Mouse (Mus musculus) heart, postnatal 0 days (tissue): ENCODE results near the gene Prr14l. TPM values are rescaled to one million over a fixed set of nuclear protein-coding genes. Genes with fewer than 3 reads are reported as not detected.
"Not testable (repeated sequence)": the region's sequence is repeated elsewhere in the genome, so short reads cannot be mapped to it uniquely, and the experiment has no call there.

Source experiments
- ATAC-seq: fragments of 200-750 bp; cut with Nextera tagmentation; 2 replicates; pipeline ENCODE4 v1.8.0; 2017; ENCODE audit warnings: low read depth, moderate number of reproducible peaks, moderate library complexity; ENCODE audit not compliant: insufficient read depth
- DNase-seq: peaks from one replicate; pipeline ENCODE4 v3.0.0-alpha.2; 2016; ENCODE audit warnings: low spot score
- H3K27ac ChIP-seq: fragments of 300-500 bp; sonication (generic); 2 replicates; pipeline ENCODE4 v1.5.1; 2014; ENCODE audit warnings: low read depth, mild to moderate bottlenecking
- H3K27me3 ChIP-seq: fragments of 300-500 bp; sonication (generic); 2 replicates; pipeline ENCODE4 v1.6.1; 2014; ENCODE audit warnings: low read length, mixed read lengths; ENCODE audit not compliant: control insufficient read depth, insufficient read depth
- H3K36me3 ChIP-seq: fragments of 300-500 bp; sonication (generic); replicated peaks from 2 replicates; pipeline ENCODE4 v1.6.1; 2014; ENCODE audit warnings: low read length, mixed read lengths; ENCODE audit not compliant: control insufficient read depth, insufficient read depth
- H3K4me1 ChIP-seq: fragments of 300-500 bp; sonication (generic); 2 replicates; pipeline ENCODE4 v1.6.1; 2014; ENCODE audit warnings: antibody characterized with exemption; ENCODE audit not compliant: control insufficient read depth, insufficient read depth
- H3K4me2 ChIP-seq: fragments of 300-500 bp; sonication (generic); 2 replicates; pipeline ENCODE4 v1.6.1; 2014; ENCODE audit warnings: low read depth, mild to moderate bottlenecking, low read length, moderate library complexity
- H3K4me3 ChIP-seq: fragments of 300-500 bp; sonication (generic); 2 replicates; pipeline ENCODE4 v1.5.1; 2014; ENCODE audit warnings: low read depth, low read length
- H3K9ac ChIP-seq: fragments of 300-500 bp; sonication (generic); replicated peaks from 2 replicates; pipeline ENCODE4 v1.6.1; 2014; ENCODE audit warnings: low read depth, low read length, mixed read lengths
- H3K9me3 ChIP-seq: fragments of 300-500 bp; sonication (generic); replicated peaks from 2 replicates; pipeline ENCODE4 v1.6.1; 2016; ENCODE audit warnings: low read length; ENCODE audit not compliant: control insufficient read depth
- CTCF ChIP-seq: IDR thresholded peaks from 2 replicates; pipeline ENCODE4 v1.5.1; 2016; ENCODE audit warnings: antibody characterized with exemption, control low read depth, low read depth
- EP300 ChIP-seq: IDR thresholded peaks from 2 replicates; pipeline ENCODE4 v1.6.1; 2016; ENCODE audit warnings: antibody characterized with exemption, low read depth
- WGBS: fragments of 180-500 bp; shearing (Covaris S2); extraction: QIAGEN DNeasy Blood & Tissue Kit; methylation state at CpG from one replicate; pipeline ENCODE4 v1.1.7; 2014; 5-methylcytosine and 5-hydroxymethylcytosine counted together
- polyA plus RNA-seq: library from polyadenylated mRNA; unstranded; fragments of >200 nt; fragmentation: Nextera tagmentation; extraction: Ambion mirVana; gene quantifications from 2 replicates; pipeline ENCODE4 v1.2.1, GENCODE M21; 2015
- total RNA-seq: library from RNA; depleted of rRNA; stranded (reverse); fragments of >200 nt; gene quantifications from 2 replicates; pipeline ENCODE4 v1.2.3, GENCODE M21; 2014; ENCODE audit warnings: low replicate concordance

Gene Prr14l
- total and polyA plus RNA-seq, 2 experiments from 2014 or later = 5.4 to 15.5 TPM

GRCm38 (mm10) chr5:32862469-32863132 is 8.5 kb upstream of the Prr14l start:
- Histone ChIP-seq H3K9me3 (no peaks in the 10 kb centered on the region), H3K4me2 (peak overlapping the region; percentile 63; the same call in 1 of the 2 replicates), H3K27ac (no peak overlapping the region), H3K9ac (no peak overlapping the region), H3K4me3 (peak overlapping the region; percentile 66; the same call in 1 of the 2 replicates), H3K36me3 (peaks cover 11% of the 10 kb centered on the region; the same call in 1 of the 2 replicates), H3K4me1 (0 out of 2 replicates have a peak, but pooled peaks cover 8% of the 10 kb centered on the region), H3K27me3 (no peaks in the 10 kb centered on the region)
- WGBS = 60% methylated on average over 6 of the region's 6 CpGs
- no peak for TF ChIP-seq EP300
- no peak for ATAC-seq
- DNase-seq = no peak

DNA sequence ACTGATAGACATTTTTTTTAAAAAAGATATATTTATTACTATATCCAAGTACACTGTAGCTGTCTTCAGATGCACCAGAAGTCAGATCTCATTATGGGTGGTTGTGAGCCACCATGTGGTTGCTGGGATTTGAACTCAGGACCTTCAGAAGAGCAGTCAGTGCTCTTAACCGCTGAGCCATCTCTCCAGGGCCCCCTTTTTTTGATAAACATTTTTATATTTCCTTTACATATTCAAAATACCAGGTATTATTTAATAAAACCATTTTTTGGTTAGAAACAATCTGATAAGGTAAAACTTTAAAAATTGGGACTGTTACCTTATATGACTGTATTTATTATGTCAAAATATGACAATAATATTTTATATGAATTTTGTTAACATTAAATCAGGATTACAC is 7.0 kb upstream of the Prr14l start:
- H3K27ac ChIP-seq = no peak overlapping the region
- TF ChIP-seq CTCF (no peak), EP300 (no peak)
- no peak for DNase-seq
- peaks cover 3% of the 10 kb centered on the region; the same call in 1 of the 2 replicates for H3K36me3 ChIP-seq
- H3K9me3 ChIP-seq = no peaks in the 10 kb centered on the region
- no peaks in the 10 kb centered on the region for H3K27me3 ChIP-seq
- H3K4me2 ChIP-seq = no peak overlapping the region
- H3K4me1 ChIP-seq = 0 out of 2 replicates have a peak, but pooled peaks cover 8% of the 10 kb centered on the region
- H3K4me3 ChIP-seq = no peak overlapping the region
- H3K9ac ChIP-seq = no peak overlapping the region
- 79% methylated on average over 1 of the region's 1 CpGs for WGBS
- no peak for ATAC-seq

GRCm38 (mm10) chr5:32857781-32858220 is 3.7 kb upstream of the Prr14l start:
- no peaks in the 10 kb centered on the region for H3K9me3 ChIP-seq
- TF ChIP-seq CTCF (no peak), EP300 (no peak)
- H3K4me1 ChIP-seq = peaks cover 4% of the 10 kb centered on the region; the same call in 1 of the 2 replicates
- H3K27me3 ChIP-seq = no peaks in the 10 kb centered on the region
- H3K36me3 ChIP-seq = no peaks in the 10 kb centered on the region
- 6% methylated on average over 6 of the region's 6 CpGs for WGBS
- 0 out of 2 replicates have a peak overlapping the region, but pooled peaks have one; percentile 0 for H3K9ac ChIP-seq
- peak overlapping the region; percentile 50 for H3K4me3 ChIP-seq
- H3K4me2 ChIP-seq = peak overlapping the region; percentile 79
- DNase-seq (peak; percentile 52), ATAC-seq (no peak)
- H3K27ac ChIP-seq = no peak overlapping the region

DNA sequence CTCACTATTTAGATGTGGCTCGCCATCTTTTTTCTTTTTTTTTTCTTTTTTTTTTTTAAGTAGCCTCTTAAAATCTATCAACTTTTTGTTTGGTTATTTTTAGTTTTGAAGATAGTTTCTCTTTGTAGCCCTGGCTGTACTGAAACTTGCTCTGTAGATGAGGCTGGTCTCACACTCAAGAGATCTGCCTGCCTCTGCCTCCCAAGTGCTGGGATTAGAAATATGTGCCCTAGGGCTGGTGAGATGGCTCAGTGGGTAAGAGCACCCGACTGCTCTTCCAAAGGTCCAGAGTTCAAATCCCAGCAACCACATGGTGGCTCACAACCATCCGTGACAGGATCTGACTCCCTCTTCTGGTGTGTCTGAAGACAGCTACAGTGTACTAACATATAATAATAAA is 1.2 kb upstream of the Prr14l start:
- WGBS = 96% methylated on average over 2 of the region's 3 CpGs

GRCm38 (mm10) chr5:32854818-32855217 is 762 bp upstream of the Prr14l start:
- H3K4me2 ChIP-seq = no peak overlapping the region
- TF ChIP-seq EP300 = no peak
- TF ChIP-seq CTCF = no peak
- peaks cover 4% of the 10 kb centered on the region; the same call in 1 of the 2 replicates for H3K36me3 ChIP-seq
- peaks cover 24% of the 10 kb centered on the region for H3K4me1 ChIP-seq
- no peaks in the 10 kb centered on the region for H3K27me3 ChIP-seq
- DNase-seq (no peak), ATAC-seq (no peak)
- no peak overlapping the region for H3K27ac ChIP-seq
- WGBS = 84% methylated on average over 4 of the region's 4 CpGs
- no peak overlapping the region for H3K4me3 ChIP-seq
- no peaks in the 10 kb centered on the region for H3K9me3 ChIP-seq
- H3K9ac ChIP-seq = no peak overlapping the region

More for the DNA sequence above, 1.2 kb upstream of the Prr14l start:
- H3K4me1 ChIP-seq = peaks cover 24% of the 10 kb centered on the region
- H3K27ac ChIP-seq, DNase-seq, H3K4me2 ChIP-seq, H3K9ac ChIP-seq, H3K4me3 ChIP-seq, H3K9me3 ChIP-seq, H3K36me3 ChIP-seq, H3K27me3 ChIP-seq, ATAC-seq: not testable (repeated sequence)
